Comparison of ENCODE assay signal across 16 mouse cellular contexts in the genomic region with DNA sequence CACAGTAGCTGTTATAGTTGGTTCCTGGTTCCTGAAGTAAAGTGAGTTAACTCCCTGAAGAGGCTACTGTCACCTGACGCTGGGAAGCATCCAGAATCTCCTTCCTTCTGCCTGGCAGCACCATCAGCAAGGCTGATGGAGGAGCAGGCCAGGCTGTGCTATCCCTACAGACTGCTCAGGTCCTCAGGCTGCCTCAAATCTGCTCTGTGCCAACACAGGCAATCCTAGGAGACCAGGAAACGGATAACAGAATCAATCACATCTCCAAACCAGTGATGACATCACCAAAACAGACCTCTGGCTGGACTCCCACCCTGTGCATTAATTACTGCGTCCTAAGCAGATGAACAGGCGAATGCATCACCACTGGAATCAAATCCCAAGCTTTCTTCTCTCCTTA. TPM values are rescaled to one million over a fixed set of nuclear protein-coding genes. Genes with fewer than 3 reads are reported as not detected.
DNase-seq lines count a peak whose midpoint lies in the region; ATAC-seq and TF ChIP-seq lines count a peak whose summit lies in the region.
"Had no signal": no experiment of that assay in that cellular context is flagged by ENCODE, and none has a peak within 500 bp of the region (broad histone marks: within the 10 kb centered on the region; RNA-seq: fewer than 3 reads in every experiment).

No protein-coding gene starts in this region.

- H3K9me3 ChIP-seq in heart, postnatal 0 days (replicated peaks; ENCODE audit: control insufficient read depth, low read length) = no peaks in the 10 kb centered on the region
- no peaks in the 10 kb centered on the region for H3K9me3 ChIP-seq in midbrain, postnatal 0 days (ENCODE audit: low read length)
- H3K9me3 ChIP-seq in forebrain, embryonic 16.5 days (ENCODE audit: control insufficient read depth, low read length) = no peaks in the 10 kb centered on the region
- H3K9me3 ChIP-seq: midbrain, embryonic 15.5 days had no signal

- peak overlapping the region; percentile 44 for H3K4me2 ChIP-seq in heart, postnatal 0 days (ENCODE audit: low read depth, low read length)
- no peak overlapping the region for H3K4me2 ChIP-seq in midbrain, postnatal 0 days (ENCODE audit: low read depth, low read length, poor library complexity, severe bottlenecking)
- no peak overlapping the region for H3K4me2 ChIP-seq in forebrain, embryonic 16.5 days (ENCODE audit: low read length)
- H3K4me2 ChIP-seq: lung, embryonic 14.5 days; midbrain, embryonic 15.5 days had no signal

- H3K27ac ChIP-seq in heart, postnatal 0 days (ENCODE audit: low read depth) = peak overlapping the region; percentile 75
- no peak overlapping the region for H3K27ac ChIP-seq in midbrain, postnatal 0 days (ENCODE audit: low read depth, low read length)
- H3K27ac ChIP-seq in forebrain, embryonic 16.5 days (ENCODE audit: low read length) = no peak overlapping the region
- H3K27ac ChIP-seq: hindbrain, postnatal 0 days; midbrain, embryonic 15.5 days had no signal

- no peak for ATAC-seq in heart, postnatal 0 days (ENCODE audit: insufficient read depth, low read depth)
- no peak for ATAC-seq in midbrain, postnatal 0 days (ENCODE audit: low FRiP score)
- ATAC-seq in forebrain, embryonic 16.5 days = no peak
- ATAC-seq: hindbrain, postnatal 0 days; midbrain, embryonic 15.5 days; Patski had no signal

- peak; percentile 92 for DNase-seq in heart, adult 11 months
- no peak for DNase-seq in heart, postnatal 4 days
- DNase-seq in MN1 (ENCODE audit: low spot score) = peak; percentile 79
- peak; percentile 29 to 54 for DNase-seq in cerebellum, postnatal 14 days
- no peak for DNase-seq in heart, postnatal 0 days (ENCODE audit: low spot score)
- DNase-seq in midbrain, postnatal 0 days (ENCODE audit: low spot score) = no peak
- DNase-seq in adrenal gland, adult 18-20 months (ENCODE audit: low spot score in 2 of 2) = no peak
- DNase-seq: adrenal gland, adult 8-10 months; left cerebral cortex, postnatal 4 days; lung, embryonic 14.5 days; thymus, postnatal 36 days had no signal

- TF ChIP-seq EP300 in heart, postnatal 0 days (IDR thresholded peaks at IDR 0.05; ENCODE audit: low read depth) = no peak

- no peaks in the 10 kb centered on the region for H3K27me3 ChIP-seq in heart, postnatal 0 days (ENCODE audit: control insufficient read depth, insufficient read depth, low read length)
- no peaks in the 10 kb centered on the region for H3K27me3 ChIP-seq in midbrain, postnatal 0 days (ENCODE audit: insufficient read depth, low read length)
- no peaks in the 10 kb centered on the region for H3K27me3 ChIP-seq in forebrain, embryonic 16.5 days (replicated peaks; ENCODE audit: control insufficient read depth, insufficient read depth, low read length)
- H3K27me3 ChIP-seq: midbrain, embryonic 15.5 days; Patski had no signal

- H3K4me1 ChIP-seq in heart, postnatal 0 days (ENCODE audit: control insufficient read depth, insufficient read depth) = peaks cover 40% of the 10 kb centered on the region
- H3K4me1 ChIP-seq in midbrain, postnatal 0 days (ENCODE audit: insufficient read depth, low read length) = peaks cover 7% of the 10 kb centered on the region
- H3K4me1 ChIP-seq in forebrain, embryonic 16.5 days (replicated peaks; ENCODE audit: control insufficient read depth, insufficient read depth, low read length) = peaks cover 27% of the 10 kb centered on the region

- H3K4me3 ChIP-seq in heart, postnatal 0 days (ENCODE audit: low read depth, low read length) = peak overlapping the region; percentile 10; the same call in 1 of the 2 replicates
- H3K4me3 ChIP-seq in midbrain, postnatal 0 days (ENCODE audit: low read depth, low read length) = no peak overlapping the region
- H3K4me3 ChIP-seq in forebrain, embryonic 16.5 days (replicated peaks; ENCODE audit: low read length) = no peak overlapping the region
- H3K4me3 ChIP-seq: erythroblast, embryonic 14.5 days; midbrain, embryonic 15.5 days had no signal

- H3K36me3 ChIP-seq in heart, postnatal 0 days (replicated peaks; ENCODE audit: control insufficient read depth, insufficient read depth, low read length) = peaks cover 8% of the 10 kb centered on the region; the same call in 1 of the 2 replicates
- no peaks in the 10 kb centered on the region for H3K36me3 ChIP-seq in midbrain, postnatal 0 days (ENCODE audit: insufficient read depth, low read length)
- H3K36me3 ChIP-seq in forebrain, embryonic 16.5 days (ENCODE audit: control insufficient read depth, insufficient read depth) = no peaks in the 10 kb centered on the region

- TF ChIP-seq CTCF in heart, postnatal 0 days (IDR thresholded peaks at IDR 0.05; ENCODE audit: low read depth) = no peak
- TF ChIP-seq CTCF in midbrain, postnatal 0 days (IDR thresholded peaks at IDR 0.05) = no peak

- 33% methylated on average over 4 of the region's 4 CpGs for WGBS in heart, postnatal 0 days
- 64% methylated on average over 4 of the region's 4 CpGs for WGBS in midbrain, postnatal 0 days
- WGBS in forebrain, embryonic 16.5 days = 67% methylated on average over 4 of the region's 4 CpGs

- H3K9ac ChIP-seq in heart, postnatal 0 days (replicated peaks; ENCODE audit: low read depth, low read length) = peak overlapping the region; percentile 26; the same call in 1 of the 2 replicates
- H3K9ac ChIP-seq in midbrain, postnatal 0 days (replicated peaks; ENCODE audit: low read length, poor library complexity, severe bottlenecking) = no peak overlapping the region
- no peak overlapping the region for H3K9ac ChIP-seq in forebrain, embryonic 16.5 days (replicated peaks; ENCODE audit: low read depth, low read length)
- H3K9ac ChIP-seq: lung, embryonic 14.5 days; midbrain, embryonic 15.5 days had no signal

RNA-seq across cellular contexts. Expression of gene Rab7, which starts 3.8 kb away (rescaled TPM):
- total RNA-seq in heart, postnatal 4 days (2021) = 100 to 1,000 TPM; 246 to 271 TPM
- 62.7 and 90.1 TPM in 2 replicates for total RNA-seq in heart, postnatal 0 days (2014; rRNA removed; ENCODE audit: low replicate concordance)
- polyA plus RNA-seq in heart, postnatal 0 days (2015; fragmentation: Nextera tagmentation; extraction: Ambion mirVana) = 193 and 196 TPM in 2 replicates
- 87.5 and 103 TPM in 2 replicates for total RNA-seq in midbrain, postnatal 0 days (2014; rRNA removed)
- 356 and 379 TPM in 2 replicates for polyA plus RNA-seq in midbrain, postnatal 0 days (2015; fragmentation: Nextera tagmentation; extraction: Ambion mirVana)
- 343 TPM in 2 replicates for polyA plus RNA-seq in forebrain, embryonic 16.5 days (2015; fragmentation: Nextera tagmentation; extraction: Ambion mirVana)
- 100 to 1,000 TPM; 295 to 343 TPM for total RNA-seq in adrenal gland, adult 18-20 months (2021)

RNA-seq across cellular contexts. Expression of gene Rpn1, which starts 43.1 kb away (rescaled TPM):
- total RNA-seq in heart, postnatal 4 days (2021) = 100 to 1,000 TPM; 128 to 130 TPM
- 120 and 133 TPM in 2 replicates for total RNA-seq in heart, postnatal 0 days (2014; rRNA removed; ENCODE audit: low replicate concordance)
- polyA plus RNA-seq in heart, postnatal 0 days (2015; fragmentation: Nextera tagmentation; extraction: Ambion mirVana) = 99.0 and 104 TPM in 2 replicates
- 196 and 198 TPM in 2 replicates for total RNA-seq in midbrain, postnatal 0 days (2014; rRNA removed)
- polyA plus RNA-seq in midbrain, postnatal 0 days (2015; fragmentation: Nextera tagmentation; extraction: Ambion mirVana) = 252 and 261 TPM in 2 replicates
- polyA plus RNA-seq in forebrain, embryonic 16.5 days (2015; fragmentation: Nextera tagmentation; extraction: Ambion mirVana) = 273 and 275 TPM in 2 replicates
- total RNA-seq in adrenal gland, adult 18-20 months (2021) = 100 to 1,000 TPM; 222 to 247 TPM

RNA-seq across cellular contexts. Expression of gene H1fx, which starts 59.8 kb away (rescaled TPM):
- 10 to 100 TPM; 36.2 to 37.3 TPM for total RNA-seq in heart, postnatal 4 days (2021)
- 2.8 and 31.9 TPM in 2 replicates for total RNA-seq in heart, postnatal 0 days (2014; rRNA removed; ENCODE audit: low replicate concordance)
- 5.8 and 7.8 TPM in 2 replicates for polyA plus RNA-seq in heart, postnatal 0 days (2015; fragmentation: Nextera tagmentation; extraction: Ambion mirVana)
- total RNA-seq in midbrain, postnatal 0 days (2014; rRNA removed) = 22.7 and 31.8 TPM in 2 replicates
- 42.8 and 52.8 TPM in 2 replicates for polyA plus RNA-seq in midbrain, postnatal 0 days (2015; fragmentation: Nextera tagmentation; extraction: Ambion mirVana)
- 18.4 and 19.8 TPM in 2 replicates for polyA plus RNA-seq in forebrain, embryonic 16.5 days (2015; fragmentation: Nextera tagmentation; extraction: Ambion mirVana)
- total RNA-seq in adrenal gland, adult 18-20 months (2021) = 1 to 10 TPM; 5.9 to 9.1 TPM

Comparison
In these comparisons a context has a peak if more than half of its experiments do, and no peak if none do; other contexts are left out.
1. DNase-seq: peak in heart, adult 11 months (single experiment), MN1 (single experiment) and cerebellum, postnatal 14 days (2 of 2); none in heart, postnatal 4 days (single experiment), heart, postnatal 0 days (single experiment), midbrain, postnatal 0 days (single experiment) and adrenal gland, adult 18-20 months (0 of 2).